Mouse (Mus musculus): ENCODE results near the gene Tle3.

The Tle3 gene

GRCm38 (mm10) chr9:61397130-61397529 is 25.0 kb downstream of the Tle3 start:
- no peak for DNase-seq

DNA sequence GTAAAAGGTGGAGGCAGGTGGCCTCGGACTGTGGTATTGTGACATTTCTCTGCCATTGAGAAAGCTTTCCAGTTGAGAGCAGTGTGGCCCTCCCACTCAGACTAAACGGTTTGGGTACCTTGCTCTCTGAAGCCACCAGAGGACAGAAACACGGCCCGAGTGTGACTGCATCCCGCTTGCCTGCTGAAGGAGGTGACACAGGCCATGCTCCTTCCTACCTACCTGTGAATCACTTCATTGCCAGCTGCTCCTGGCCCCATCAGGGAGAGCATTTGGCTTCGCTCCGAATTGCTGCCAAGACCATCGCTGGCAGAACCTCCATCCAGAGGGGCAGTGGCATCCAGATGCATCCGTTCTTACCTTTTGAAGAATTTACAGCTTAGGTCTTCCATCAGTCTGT is 26.0 kb downstream of the Tle3 start:
- DNase-seq: no peak

DNA sequence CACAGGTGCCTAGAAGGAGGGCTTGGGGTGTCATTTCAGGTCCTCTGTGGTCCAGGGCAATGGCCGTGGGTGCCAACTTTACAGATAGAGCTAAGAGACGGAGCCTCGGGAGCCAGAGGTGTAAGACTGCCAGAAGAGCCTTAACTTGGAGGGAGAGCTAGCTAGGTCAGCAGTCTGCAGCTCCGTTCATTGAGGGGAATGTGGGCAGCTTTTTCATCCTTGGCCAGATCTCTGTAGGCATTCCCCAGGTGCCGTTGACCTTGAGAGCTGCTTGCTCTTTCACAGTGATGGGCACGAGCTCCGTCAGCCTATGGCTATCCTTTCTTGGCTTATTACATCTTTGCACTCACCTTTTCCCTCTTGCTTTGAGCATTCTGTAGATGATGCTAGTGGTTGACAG is 28.0 kb downstream of the Tle3 start:
- no peak for DNase-seq

GRCm38 (mm10) chr9:61401664-61402063 is 29.5 kb downstream of the Tle3 start:
- no peak for DNase-seq

GRCm38 (mm10) chr9:61402268-61402667 is 30.1 kb downstream of the Tle3 start:
- no peak for DNase-seq

DNA sequence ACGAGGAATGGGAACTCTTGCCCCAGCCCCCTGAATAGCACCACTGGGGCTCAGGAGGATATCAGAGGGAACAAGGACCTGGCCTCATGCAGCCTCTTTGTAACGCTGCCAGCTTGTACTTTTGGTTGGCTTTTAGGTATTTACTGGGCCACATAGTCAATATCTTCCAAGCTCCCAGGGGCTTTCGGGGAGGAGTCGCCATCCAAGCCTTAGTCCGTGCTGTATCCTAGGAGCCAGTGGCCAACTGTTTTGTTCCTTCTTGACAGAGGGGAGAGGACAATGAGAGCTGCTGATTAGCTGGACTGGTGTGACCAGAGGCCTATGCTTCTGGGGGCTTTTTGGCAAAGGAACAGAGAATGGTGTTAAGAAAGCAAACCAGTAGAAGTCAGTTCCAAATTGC is 30.6 kb downstream of the Tle3 start:
- DNase-seq: no peak

DNA sequence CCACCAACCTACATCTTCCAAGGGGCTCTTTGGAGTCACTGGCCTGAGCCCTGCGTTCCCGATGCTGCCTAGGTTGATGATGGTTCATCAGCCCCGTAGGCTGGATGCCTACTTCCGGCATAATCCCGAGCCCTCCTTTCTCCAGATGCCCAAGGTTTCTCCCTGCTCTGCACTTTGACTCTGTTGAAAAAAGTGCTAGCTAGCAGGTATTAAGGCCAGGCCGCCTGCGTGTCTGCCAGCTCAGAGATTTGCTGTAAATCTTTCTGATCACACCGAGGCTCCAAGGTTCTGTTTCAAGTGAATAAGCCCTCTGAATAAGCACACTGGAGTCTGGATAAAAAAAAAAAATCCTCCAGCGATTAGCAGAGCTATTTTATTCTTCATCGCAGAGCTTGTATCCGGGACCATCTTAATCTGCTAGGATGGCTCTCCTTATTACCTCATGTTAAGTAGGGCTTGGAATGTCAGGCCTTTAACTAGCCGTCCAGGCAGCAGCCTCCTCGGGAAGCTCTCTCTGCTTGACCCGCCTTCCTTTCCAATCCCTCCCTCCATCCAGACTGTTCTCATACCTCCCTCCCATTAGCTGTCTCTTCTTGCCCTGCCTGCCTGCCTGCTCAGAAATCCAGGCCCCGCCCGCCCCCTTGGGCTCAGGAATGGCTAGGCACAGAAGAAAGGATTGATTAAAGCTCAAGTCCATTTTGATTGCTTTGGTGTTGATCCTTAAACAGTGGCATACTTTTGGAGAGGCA is 31.9 kb downstream of the Tle3 start:
- DNase-seq: no peak

DNA sequence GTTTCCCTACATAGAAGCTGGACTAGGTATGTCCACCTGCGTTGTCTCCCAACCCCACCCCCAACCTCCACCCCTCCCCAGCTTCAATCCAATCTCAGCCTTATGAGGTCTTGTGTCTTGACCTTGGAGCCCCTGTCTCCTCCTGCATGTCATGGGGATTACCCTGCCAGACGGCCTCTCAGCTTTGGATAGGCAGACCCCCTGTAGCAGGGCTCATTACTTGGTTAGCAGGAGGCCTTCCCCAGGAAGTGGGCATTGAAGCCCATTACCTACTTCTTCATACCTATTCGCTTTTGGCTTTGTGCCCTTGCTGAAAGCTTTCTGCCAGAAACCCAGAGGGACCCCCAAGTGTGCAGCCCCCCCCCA is 32.4 kb downstream of the Tle3 start:
- no peak for DNase-seq

DNA sequence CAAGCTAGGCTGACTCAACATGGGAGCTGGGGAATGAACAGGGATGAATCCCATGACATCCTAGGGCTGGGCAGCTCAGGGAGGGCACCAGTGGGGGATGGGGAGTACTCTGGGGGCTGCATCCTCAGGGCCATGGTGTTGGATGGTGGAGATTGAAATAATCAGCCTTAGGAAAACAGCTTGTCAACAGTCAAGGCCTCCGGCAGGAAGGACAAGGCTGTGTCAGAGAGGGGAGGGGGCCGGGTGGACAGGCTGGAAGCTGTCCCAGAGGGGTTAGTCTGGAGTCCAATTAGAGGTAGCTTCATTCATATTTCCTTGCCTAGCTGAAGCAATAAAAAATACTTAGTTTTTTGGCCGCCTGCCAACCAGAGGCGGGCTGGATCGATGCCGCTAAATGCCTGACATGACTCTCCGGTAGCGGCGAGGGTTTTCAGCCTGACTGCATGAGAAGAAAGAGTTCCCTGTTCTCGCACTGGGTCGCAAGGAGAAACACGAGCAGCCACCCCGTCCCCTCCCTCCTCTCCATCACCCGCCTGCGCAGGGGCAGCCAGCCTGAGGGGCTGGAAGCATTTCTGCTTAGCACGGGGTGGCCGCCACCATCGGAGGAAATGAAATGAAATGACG is 32.9 kb downstream of the Tle3 start:
- DNase-seq: no peak

- no peak for DNase-seq
Observed at GRCm38 (mm10) chr9:61406343-61406742, 34.2 kb downstream of the Tle3 start.

GRCm38 (mm10) chr9:61409046-61409445 is 36.9 kb downstream of the Tle3 start:
- no peak for DNase-seq

DNA sequence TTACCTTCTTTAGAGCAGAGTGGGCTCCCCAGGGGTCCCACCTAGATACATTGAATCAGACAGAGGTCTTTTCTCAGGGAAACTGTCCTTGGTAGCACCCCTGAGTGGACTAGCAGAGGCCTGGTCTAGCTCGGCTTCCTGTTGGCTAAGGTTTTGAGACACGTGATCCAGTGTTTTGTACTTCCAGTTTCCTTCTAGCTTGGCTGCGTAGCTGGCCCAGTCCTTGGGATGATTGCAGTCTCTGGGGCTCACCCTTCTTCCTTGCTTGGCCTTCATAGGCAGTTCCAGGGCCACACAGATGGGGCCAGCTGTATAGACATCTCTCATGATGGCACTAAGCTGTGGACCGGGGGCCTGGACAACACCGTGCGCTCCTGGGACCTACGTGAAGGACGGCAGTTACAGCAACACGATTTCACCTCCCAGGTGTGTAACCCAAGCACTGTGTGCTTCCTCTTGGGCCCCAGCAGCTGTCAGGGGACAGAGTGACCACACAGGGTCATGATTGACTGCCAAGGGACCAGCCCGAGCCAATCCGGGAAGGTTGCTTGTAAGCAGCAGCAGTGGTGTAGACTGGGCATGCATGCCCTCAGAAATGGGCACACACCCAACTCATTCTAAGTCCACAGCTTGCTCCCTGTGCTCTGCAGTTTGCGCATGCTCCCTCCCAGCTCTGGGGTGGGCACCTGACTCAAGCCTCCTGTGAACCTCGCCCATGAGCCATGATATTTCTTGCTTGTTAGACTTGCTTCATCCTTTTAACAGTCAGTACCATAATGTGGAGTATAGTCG is 41.7 kb downstream of the Tle3 start:
- no peak for DNase-seq

GRCm38 (mm10) chr9:61416571-61416970 is 44.4 kb downstream of the Tle3 start:
- DNase-seq: no peak

DNA sequence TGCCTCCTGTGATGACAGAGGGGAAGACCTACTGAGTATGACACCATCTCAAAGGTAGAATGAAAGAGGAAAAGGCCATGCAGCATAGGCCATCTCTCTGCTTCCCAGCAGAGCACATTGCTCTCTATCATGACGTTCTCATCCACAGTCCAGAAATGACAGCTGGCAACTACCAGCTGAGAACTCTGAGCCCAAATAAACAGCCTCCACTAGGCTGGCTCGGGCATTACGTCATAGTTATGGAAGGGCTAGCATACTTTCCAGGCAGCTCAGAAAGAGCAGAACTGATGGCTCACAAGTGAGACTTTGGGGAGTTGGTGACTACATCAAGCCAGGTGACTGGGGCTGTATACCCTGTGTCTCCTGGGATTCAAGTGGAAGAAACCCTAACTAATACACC is 49.5 kb downstream of the Tle3 start:
- DNase-seq: no peak

- no peak for DNase-seq
Observed at GRCm38 (mm10) chr9:61424245-61424644, 52.1 kb downstream of the Tle3 start.

DNA sequence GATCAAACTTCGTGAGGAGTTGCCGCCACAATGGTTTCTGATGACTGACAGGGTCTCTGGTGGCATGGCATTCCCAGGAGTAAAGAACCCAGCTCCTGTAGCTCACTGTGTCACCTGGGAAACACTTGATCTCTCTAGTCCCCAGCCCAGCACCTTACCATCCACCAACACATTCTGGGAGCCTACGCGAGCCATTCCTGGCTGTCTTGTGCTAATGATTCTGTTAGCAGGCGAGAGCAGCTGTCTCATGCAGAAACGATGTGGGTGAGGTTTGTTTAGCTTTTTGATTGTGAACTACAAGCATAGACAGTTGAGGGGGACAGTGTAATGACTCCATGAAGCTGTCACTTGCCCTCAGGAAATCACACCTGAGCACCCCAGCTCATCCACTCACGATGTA is 54.3 kb downstream of the Tle3 start:
- DNase-seq: no peak

GRCm38 (mm10) chr9:61427051-61427450 is 54.9 kb downstream of the Tle3 start:
- no peak for DNase-seq

DNA sequence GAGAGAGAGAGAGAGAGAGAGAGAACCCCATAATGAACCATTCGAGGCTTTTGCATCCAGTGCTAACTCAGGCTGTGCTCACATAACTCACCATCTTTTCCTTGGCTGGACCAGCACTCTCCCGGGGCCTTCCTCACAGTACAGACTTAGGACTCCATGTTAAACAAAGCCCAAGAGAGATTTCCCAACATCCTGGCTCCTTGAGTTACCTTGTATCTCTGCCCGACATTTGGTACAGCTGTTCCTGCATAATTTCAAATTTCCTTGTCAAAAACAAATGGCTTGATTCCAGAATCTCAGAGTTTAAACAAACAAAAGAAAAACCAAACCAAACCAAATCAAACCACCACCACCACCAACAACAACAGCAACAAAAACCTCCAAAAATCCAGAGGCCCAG is 55.7 kb downstream of the Tle3 start:
- no peak for DNase-seq

- DNase-seq: peak; percentile 42 to 53
Observed at GRCm38 (mm10) chr9:61431830-61432229, 59.7 kb downstream of the Tle3 start.

- DNase-seq: no peak
Observed at GRCm38 (mm10) chr9:61433206-61433605, 61.0 kb downstream of the Tle3 start.

- no peak for DNase-seq
Observed at GRCm38 (mm10) chr9:61434062-61434461, 61.9 kb downstream of the Tle3 start.

DNA sequence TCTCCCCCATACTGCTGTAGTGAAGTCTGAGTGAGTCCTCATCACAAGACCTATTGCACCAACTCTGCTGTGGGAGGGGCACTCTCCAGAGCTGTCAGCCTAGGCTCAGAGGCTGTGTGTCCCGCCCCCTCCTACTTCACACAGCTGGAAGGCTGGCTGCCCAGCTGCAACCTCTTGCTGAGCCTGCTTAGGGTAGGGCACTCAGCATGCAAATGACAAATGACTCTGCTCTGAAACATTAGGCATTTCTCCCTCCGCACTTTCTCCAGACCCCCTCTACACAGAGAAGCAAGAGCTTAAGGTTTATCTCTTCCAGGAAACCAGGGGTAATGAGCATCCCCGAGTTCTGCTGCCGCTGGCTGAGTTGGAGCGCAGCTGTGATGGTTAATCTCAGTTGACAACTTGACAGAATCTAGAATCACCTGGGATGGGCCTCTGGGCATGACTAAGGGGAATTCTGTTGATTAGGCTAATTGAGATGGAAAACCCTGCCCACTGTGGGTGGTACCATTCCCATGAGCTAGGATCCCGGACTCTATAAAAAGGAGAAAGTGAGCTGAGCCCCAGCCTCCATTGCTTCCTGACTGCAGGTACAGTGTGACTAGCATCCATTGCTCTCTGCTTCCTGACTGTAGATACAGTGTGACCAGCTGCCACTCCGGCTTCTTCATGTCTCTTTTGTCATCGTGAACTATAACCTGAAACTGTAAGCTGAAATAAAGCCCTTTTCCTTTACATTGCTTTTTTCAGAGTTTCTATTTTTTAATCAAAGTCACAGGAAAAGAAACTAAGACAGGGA is 63.2 kb downstream of the Tle3 start:
- peak in 1 of 2 experiments; percentile 46 for DNase-seq

- DNase-seq: no peak
Observed at GRCm38 (mm10) chr9:61436104-61436503, 63.9 kb downstream of the Tle3 start.
